Mouse (Mus musculus) heart, embryonic 14.5 days (tissue): Measurements from ENCODE around the gene Cdkal1. TPM values are rescaled to one million over a fixed set of nuclear protein-coding genes. Genes with fewer than 3 reads are reported as not detected.

ENCODE experiments used
- ATAC-seq: fragments of 200-750 bp; cut with Nextera tagmentation; 2 replicates; pipeline ENCODE4 v1.8.0; 2017; ENCODE audit warnings: low read depth, moderate TSS enrichment; ENCODE audit not compliant: insufficient number of reproducible peaks, insufficient read depth, low FRiP score
- H3K27ac ChIP-seq, 2 experiments: fragments of 200-500 bp in 1 of 2; fragments of 300-500 bp in 1 of 2; sonication (generic) in 1 of 2; replicated peaks in 1 of 2; 2 replicates each; pipeline ENCODE4 v1.5.1; 2012 to 2014; ENCODE audit warnings: low read depth in 2 of 2, low read length in 2 of 2, control low read depth in 1 of 2, mild to moderate bottlenecking in 1 of 2, mixed read lengths in 1 of 2; ENCODE audit not compliant: control insufficient read depth in 1 of 2, insufficient read depth in 1 of 2
- H3K27me3 ChIP-seq: fragments of 300-500 bp; sonication (generic); 2 replicates; pipeline ENCODE4 v1.6.1; 2014; ENCODE audit warnings: mild to moderate bottlenecking, low read length, control low read depth; ENCODE audit not compliant: control insufficient read depth, insufficient read depth
- H3K36me3 ChIP-seq: fragments of 300-500 bp; sonication (generic); 2 replicates; pipeline ENCODE4 v1.6.1; 2014; ENCODE audit warnings: mild to moderate bottlenecking, control low read depth, low read length, mixed read lengths; ENCODE audit not compliant: control insufficient read depth, insufficient read depth
- H3K4me1 ChIP-seq, 2 experiments: fragments of 200-500 bp in 1 of 2; fragments of 300-500 bp in 1 of 2; sonication (generic) in 1 of 2; 2 replicates each; pipeline ENCODE4 v1.6.1; 2012 to 2014; ENCODE audit warnings: low read length in 2 of 2, control low read depth in 1 of 2, mixed read lengths in 1 of 2; ENCODE audit not compliant: control insufficient read depth in 2 of 2, insufficient read depth in 2 of 2
- H3K4me2 ChIP-seq: fragments of 300-500 bp; sonication (generic); 2 replicates; pipeline ENCODE4 v1.6.1; 2014; ENCODE audit warnings: mild to moderate bottlenecking, low read length
- H3K4me3 ChIP-seq, 2 experiments: fragments of 200-500 bp in 1 of 2; fragments of 300-500 bp in 1 of 2; sonication (generic) in 1 of 2; 2 replicates each; pipeline ENCODE4 v1.5.1; 2012 to 2014; ENCODE audit warnings: low read length in 2 of 2, mild to moderate bottlenecking in 2 of 2, control low read depth in 1 of 2, low read depth in 1 of 2, moderate library complexity in 1 of 2; ENCODE audit not compliant: control insufficient read depth in 1 of 2, insufficient read depth in 1 of 2
- H3K9ac ChIP-seq: fragments of 300-500 bp; sonication (generic); 2 replicates; pipeline ENCODE4 v1.6.1; 2014; ENCODE audit warnings: mild to moderate bottlenecking, low read length
- H3K9me3 ChIP-seq: fragments of 300-500 bp; sonication (generic); 2 replicates; pipeline ENCODE4 v1.6.1; 2016; ENCODE audit warnings: low read length, control low read depth; ENCODE audit not compliant: control insufficient read depth
- WGBS: fragments of 180-500 bp; shearing (Covaris S2); extraction: QIAGEN DNeasy Blood & Tissue Kit; methylation state at CpG from one replicate; pipeline ENCODE4 v1.1.7; 2014; 5-methylcytosine and 5-hydroxymethylcytosine counted together
- polyA plus RNA-seq: library from polyadenylated mRNA; unstranded; fragments of >200 nt; fragmentation: Nextera tagmentation; extraction: Ambion mirVana; gene quantifications from 2 replicates; pipeline ENCODE4 v1.2.1, GENCODE M21; 2014

The Cdkal1 gene
- polyA plus RNA-seq, 1 experiment from 2014 or later, result 28.3 TPM

- Histone ChIP-seq H3K4me2 (peak overlapping the region; percentile 36), H3K4me1 (peaks cover 10 to 19% of the 10 kb centered on the region in 2 experiments), H3K4me3 (no peak overlapping the region), H3K27me3 (no peaks in the 10 kb centered on the region), H3K27ac (peak overlapping the region; percentile 36 to 47; a peak in 3 of 4 replicates), H3K9me3 (no peaks in the 10 kb centered on the region), H3K36me3 (no peaks in the 10 kb centered on the region), H3K9ac (no peak overlapping the region)
- ATAC-seq, result no peak
- 44% methylated on average over 12 of the region's 12 CpGs for WGBS
Observed at GRCm38 (mm10) chr13:29769647-29770436, 85.6 kb downstream of the Cdkal1 start.

GRCm38 (mm10) chr13:29768104-29768503 lies 87.4 kb downstream of the Cdkal1 start:
- no peaks in the 10 kb centered on the region for H3K27me3 ChIP-seq
- no peak overlapping the region for H3K9ac ChIP-seq
- no peak overlapping the region for H3K27ac ChIP-seq
- 64% methylated on average over 1 of the region's 1 CpGs for WGBS
- no peaks in the 10 kb centered on the region for H3K9me3 ChIP-seq
- H3K4me2 ChIP-seq, result no peak overlapping the region
- ATAC-seq, result no peak
- H3K4me3 ChIP-seq, result no peak overlapping the region
- no peaks in the 10 kb centered on the region for H3K36me3 ChIP-seq
- peaks cover 5 to 16% of the 10 kb centered on the region in 2 experiments for H3K4me1 ChIP-seq

GRCm38 (mm10) chr13:29767587-29767986 lies 87.9 kb downstream of the Cdkal1 start:
- no peaks in the 10 kb centered on the region for H3K36me3 ChIP-seq
- H3K27me3 ChIP-seq, result no peaks in the 10 kb centered on the region
- no peak overlapping the region for H3K9ac ChIP-seq
- 0 out of 4 replicates have a peak overlapping the region, but pooled peaks of 1 of the 2 experiments have one; percentile 9 for H3K27ac ChIP-seq
- H3K4me2 ChIP-seq, result no peak overlapping the region
- H3K4me1 ChIP-seq, result peaks cover 5 to 16% of the 10 kb centered on the region in 2 experiments
- no peak overlapping the region for H3K4me3 ChIP-seq
- H3K9me3 ChIP-seq, result no peaks in the 10 kb centered on the region
- no peak for ATAC-seq
- 78% methylated on average over 4 of the region's 4 CpGs for WGBS

DNA sequence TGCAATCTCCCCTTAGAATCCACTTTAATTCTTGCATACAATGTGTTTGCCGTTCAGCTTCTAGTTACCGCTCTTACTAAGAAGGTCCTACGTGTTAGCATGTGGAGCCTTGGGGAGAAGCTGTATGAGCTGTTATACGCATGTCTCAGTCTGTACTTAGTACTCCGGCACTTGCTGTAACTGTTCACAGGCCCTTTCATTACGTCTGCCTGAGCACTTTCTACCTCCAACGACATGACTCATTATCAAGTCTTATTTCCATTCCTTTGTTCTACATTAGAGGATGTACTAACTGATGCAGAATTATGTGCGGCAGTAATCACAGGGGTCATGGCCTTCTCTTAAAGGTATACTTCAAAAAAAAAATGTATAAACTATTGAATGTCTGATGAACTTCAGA lies 89.1 kb downstream of the Cdkal1 start:
- H3K36me3 ChIP-seq, result no peaks in the 10 kb centered on the region
- H3K4me1 ChIP-seq, result peaks cover 5 to 20% of the 10 kb centered on the region in 2 experiments
- no peaks in the 10 kb centered on the region for H3K9me3 ChIP-seq
- ATAC-seq, result no peak
- H3K9ac ChIP-seq, result no peak overlapping the region
- no peaks in the 10 kb centered on the region for H3K27me3 ChIP-seq
- H3K4me3 ChIP-seq, result no peak overlapping the region
- 0 out of 4 replicates have a peak overlapping the region, but pooled peaks of 1 of the 2 experiments have one; percentile 4 for H3K27ac ChIP-seq
- no peak overlapping the region for H3K4me2 ChIP-seq
- 58% methylated on average over 8 of the region's 8 CpGs for WGBS

GRCm38 (mm10) chr13:29765296-29765695 lies 90.2 kb downstream of the Cdkal1 start:
- Histone ChIP-seq H3K4me3 (no peak overlapping the region), H3K27ac (peak overlapping the region; percentile 26 to 46; a peak in 3 of 4 replicates), H3K4me1 (peaks cover 5 to 23% of the 10 kb centered on the region in 2 experiments), H3K4me2 (no peak overlapping the region), H3K36me3 (no peaks in the 10 kb centered on the region), H3K27me3 (no peaks in the 10 kb centered on the region), H3K9me3 (no peaks in the 10 kb centered on the region), H3K9ac (no peak overlapping the region)
- 57% methylated on average over 3 of the region's 3 CpGs for WGBS
- no peak for ATAC-seq

DNA sequence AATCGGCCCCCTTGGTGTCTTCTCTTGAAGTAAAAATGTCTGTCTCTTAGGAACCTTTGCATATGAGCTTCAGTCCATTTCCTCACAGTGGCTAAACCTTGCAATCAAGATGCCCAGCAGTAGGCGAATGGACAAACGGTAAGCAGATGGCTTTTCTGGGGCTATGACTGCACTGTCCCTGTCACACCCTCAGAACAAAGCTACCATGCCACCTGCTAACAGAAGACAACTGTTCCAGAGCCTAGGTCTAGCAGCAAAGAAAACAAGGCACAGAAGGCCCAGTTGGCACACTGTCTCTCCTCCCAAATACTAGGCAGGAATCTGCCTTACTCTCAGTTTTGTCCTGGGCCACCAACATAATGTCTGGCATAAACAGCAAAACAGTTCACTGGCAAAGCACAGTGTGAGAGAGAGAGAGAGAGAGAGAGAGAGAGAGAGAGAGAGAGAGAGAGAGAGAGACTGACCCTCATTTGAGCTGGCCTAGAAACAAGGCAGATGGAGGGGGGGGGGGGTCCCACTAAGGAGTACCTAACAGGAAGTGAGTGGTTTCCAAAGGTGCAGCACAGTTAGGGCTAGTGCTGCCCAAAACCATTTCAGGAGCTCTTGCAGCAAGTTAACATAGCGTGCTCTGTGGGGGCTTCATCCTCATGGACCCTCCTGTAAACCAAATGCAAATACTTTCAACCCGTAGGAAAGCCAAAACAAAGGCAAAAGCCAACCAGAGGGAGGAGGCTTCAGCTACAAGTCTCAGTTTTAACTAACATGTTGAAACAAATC lies 95.6 kb downstream of the Cdkal1 start:
- H3K27ac ChIP-seq, result no peak overlapping the region
- H3K4me3 ChIP-seq, result no peak overlapping the region
- no peak for ATAC-seq
- H3K36me3 ChIP-seq, result no peaks in the 10 kb centered on the region
- H3K9me3 ChIP-seq, result no peaks in the 10 kb centered on the region
- H3K4me1 ChIP-seq, result peaks cover 2 to 23% of the 10 kb centered on the region in 2 experiments; a peak in 3 of 4 replicates
- H3K27me3 ChIP-seq, result no peaks in the 10 kb centered on the region
- WGBS, result 86% methylated on average over 5 of the region's 5 CpGs
- no peak overlapping the region for H3K4me2 ChIP-seq
- no peak overlapping the region for H3K9ac ChIP-seq

DNA sequence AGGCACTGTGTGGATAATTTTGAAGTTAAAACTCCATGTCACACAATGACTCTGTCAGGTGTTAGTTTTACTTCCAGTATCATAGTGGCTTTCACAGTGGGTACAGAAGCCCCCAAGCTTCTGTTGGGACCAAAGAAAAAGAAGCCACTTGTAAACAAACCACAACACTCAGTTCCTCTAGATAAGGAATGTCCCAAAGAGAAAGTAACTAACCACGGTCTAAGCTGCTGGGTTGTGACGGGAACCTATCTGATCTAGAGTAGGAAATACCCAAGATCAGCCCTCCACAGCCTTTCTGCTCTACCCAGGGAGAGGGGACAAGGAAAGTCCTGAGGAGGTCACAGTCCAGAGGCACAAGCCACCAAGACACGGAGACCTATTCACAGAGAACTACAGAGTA lies 99.4 kb downstream of the Cdkal1 start:
- no peak overlapping the region for H3K9ac ChIP-seq

More for the DNA sequence above, 99.4 kb downstream of the Cdkal1 start:
- peaks cover 2 to 16% of the 10 kb centered on the region in 2 experiments; a peak in 3 of 4 replicates for H3K4me1 ChIP-seq
- no peak overlapping the region for H3K27ac ChIP-seq
- H3K4me2 ChIP-seq, result peak overlapping the region; percentile 1; the same call in 1 of the 2 replicates
- no peak overlapping the region for H3K4me3 ChIP-seq
- 25% methylated on average over 3 of the region's 3 CpGs for WGBS
- no peaks in the 10 kb centered on the region for H3K9me3 ChIP-seq
- H3K36me3 ChIP-seq, result peaks cover 3% of the 10 kb centered on the region; the same call in 1 of the 2 replicates
- ATAC-seq, result no peak
- H3K27me3 ChIP-seq, result no peaks in the 10 kb centered on the region
